ENCODE assay signal across 19 mouse cellular contexts in the genomic region with DNA sequence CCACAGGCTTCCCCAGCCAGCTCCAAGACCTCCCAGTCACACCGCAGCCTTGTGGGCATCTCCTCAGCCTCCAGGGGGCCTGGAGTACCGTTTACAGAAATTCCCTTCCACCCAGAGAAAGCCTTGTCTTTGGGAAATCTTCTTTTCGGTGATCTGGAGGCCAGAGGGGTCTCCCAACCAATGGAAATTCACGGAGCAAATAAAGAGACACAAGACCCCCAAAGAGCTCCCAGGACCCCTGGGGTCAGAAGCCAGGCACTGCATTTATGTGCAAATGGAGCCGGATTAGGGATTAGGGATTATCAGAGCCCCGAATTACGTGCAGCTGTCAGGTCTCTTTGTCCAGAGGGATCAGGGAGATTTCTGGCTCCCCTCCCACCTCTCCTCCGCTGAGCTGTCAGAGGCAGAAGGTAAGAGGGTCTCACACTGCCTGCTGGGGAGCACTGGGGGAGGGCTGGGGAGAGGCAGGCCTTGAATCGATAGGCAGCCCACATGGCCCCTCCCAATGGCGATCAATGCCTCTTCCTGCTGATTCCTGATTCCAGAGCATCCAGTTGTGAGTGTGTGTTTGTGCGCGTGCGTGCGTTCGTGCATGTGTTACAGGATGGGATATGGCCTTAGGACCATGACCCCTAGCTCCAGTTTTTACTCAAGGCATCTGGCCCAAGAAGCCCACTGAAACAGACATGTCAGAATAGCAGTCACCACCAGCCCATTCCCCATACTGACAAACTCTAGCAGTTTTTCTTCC.
DNase-seq lines count a peak whose midpoint lies in the region; ATAC-seq lines count a peak whose summit lies in the region.
"Had no signal": no experiment of that assay in that cellular context is flagged by ENCODE, and none has a peak within 500 bp of the region (broad histone marks: within the 10 kb centered on the region; RNA-seq: fewer than 3 reads in every experiment).

No protein-coding gene starts in this region.

- DNase-seq in heart, adult 11 months, result peak; percentile 81
- no peak for DNase-seq in heart, adult 18-20 months
- DNase-seq in ES-CJ7 (ENCODE audit: low read depth, low spot score), result peak; percentile 73
- DNase-seq in embryonic facial prominence, embryonic 10.5 days (ENCODE audit: low spot score), result no peak
- no peak for DNase-seq in urinary bladder, postnatal 10 days (ENCODE audit: low spot score)
- no peak for DNase-seq in thymus, adult 18-20 months
- DNase-seq: adrenal gland, postnatal 25 days; B cell, adult 2 months; cerebellum, postnatal 36 days; gastrocnemius, adult 2 months; heart, postnatal 4 days; kidney, adult 2 months; liver, postnatal 0 days; thymus, postnatal 25 days had no signal

- H3K4me3 ChIP-seq in embryonic facial prominence, embryonic 10.5 days, result no peak overlapping the region
- H3K4me3 ChIP-seq in midbrain, embryonic 16.5 days (ENCODE audit: low read depth, low read length), result no peak overlapping the region
- H3K4me3 ChIP-seq: erythroblast, embryonic 14.5 days; gastrocnemius, adult 2 months; heart, embryonic 10.5 days; left cerebral cortex, adult 2 months had no signal

- H3K4me1 ChIP-seq in embryonic facial prominence, embryonic 10.5 days, result peaks cover 31% of the 10 kb centered on the region
- H3K4me1 ChIP-seq in midbrain, embryonic 16.5 days (ENCODE audit: control insufficient read depth, insufficient read depth, low read length), result peaks cover 15% of the 10 kb centered on the region

- peak overlapping the region; percentile 55; the same call in 1 of the 2 replicates for H3K27ac ChIP-seq in embryonic facial prominence, embryonic 10.5 days (replicated peaks)
- no peak overlapping the region for H3K27ac ChIP-seq in midbrain, embryonic 16.5 days (ENCODE audit: low read length)
- H3K27ac ChIP-seq: gastrocnemius, adult 2 months; heart, embryonic 10.5 days; left cerebral cortex, adult 2 months; macrophage had no signal

- no peak overlapping the region for H3K4me2 ChIP-seq in midbrain, embryonic 16.5 days (ENCODE audit: low read length)

- WGBS in embryonic facial prominence, embryonic 10.5 days, result 7% methylated on average over 15 of the region's 15 CpGs
- 7% methylated on average over 15 of the region's 15 CpGs for WGBS in midbrain, embryonic 16.5 days

- H3K27me3 ChIP-seq in embryonic facial prominence, embryonic 10.5 days (replicated peaks; ENCODE audit: low read depth, poor library complexity, severe bottlenecking), result peaks cover 97% of the 10 kb centered on the region
- H3K27me3 ChIP-seq in midbrain, embryonic 16.5 days (ENCODE audit: control insufficient read depth, insufficient read depth, low read depth, low read length), result peaks cover 3% of the 10 kb centered on the region; the same call in 1 of the 2 replicates

- no peak overlapping the region for H3K9ac ChIP-seq in midbrain, embryonic 16.5 days (ENCODE audit: low read depth, low read length)
- H3K9ac ChIP-seq: liver, postnatal 0 days had no signal

- H3K9me3 ChIP-seq in embryonic facial prominence, embryonic 10.5 days, result no peaks in the 10 kb centered on the region
- H3K9me3 ChIP-seq in midbrain, embryonic 16.5 days (replicated peaks; ENCODE audit: control insufficient read depth, low read length, poor library complexity, severe bottlenecking), result no peaks in the 10 kb centered on the region
- H3K9me3 ChIP-seq: heart, embryonic 10.5 days had no signal

- H3K36me3 ChIP-seq in embryonic facial prominence, embryonic 10.5 days (replicated peaks), result no peaks in the 10 kb centered on the region
- H3K36me3 ChIP-seq in midbrain, embryonic 16.5 days (ENCODE audit: control insufficient read depth, insufficient read depth, low read length), result no peaks in the 10 kb centered on the region
- H3K36me3 ChIP-seq: heart, embryonic 10.5 days had no signal

- peak; percentile 39 for ATAC-seq in midbrain, embryonic 16.5 days
- ATAC-seq: liver, postnatal 0 days had no signal

Comparison
In these comparisons a context has a peak if more than half of its experiments do, and no peak if none do; other contexts are left out.
1. DNase-seq: peak in heart, adult 11 months (single experiment) and ES-CJ7 (single experiment); none in heart, adult 18-20 months (0 of 2), embryonic facial prominence, embryonic 10.5 days (single experiment), urinary bladder, postnatal 10 days (single experiment) and thymus, adult 18-20 months (0 of 2).